Mouse (Mus musculus) A20 (cell line): ENCODE data around the gene Eme1.

Experiments
- DNase-seq: peaks from one replicate; pipeline ENCODE4 v3.0.0-alpha.2; 2011; ENCODE audit warnings: low read depth, low spot score

Gene Eme1

GRCm38 (mm10) chr11:94646457-94646856 is 7.3 kb downstream of the Eme1 start:
- DNase-seq = no peak

GRCm38 (mm10) chr11:94644461-94645219 is 9.1 kb downstream of the Eme1 start:
- DNase-seq = no peak

- no peak for DNase-seq
Observed at GRCm38 (mm10) chr11:94634431-94634830, 19.3 kb downstream of the Eme1 start.

GRCm38 (mm10) chr11:94632988-94633387 is 20.8 kb downstream of the Eme1 start:
- no peak for DNase-seq

GRCm38 (mm10) chr11:94631969-94632368 is 21.8 kb downstream of the Eme1 start:
- DNase-seq = no peak

GRCm38 (mm10) chr11:94630199-94631011 is 23.4 kb downstream of the Eme1 start:
- peak; percentile 20 for DNase-seq

GRCm38 (mm10) chr11:94629884-94630198 is 23.9 kb downstream of the Eme1 start:
- no peak for DNase-seq

- peak; percentile 95 for DNase-seq
Observed at GRCm38 (mm10) chr11:94629199-94629883, 24.4 kb downstream of the Eme1 start, which contains the start of gene Lrrc59. Gene Lrrc59 (plus strand): TSS chr11:94629767.

GRCm38 (mm10) chr11:94622162-94622561 is 31.6 kb downstream of the Eme1 start:
- peak; percentile 74 for DNase-seq

GRCm38 (mm10) chr11:94621458-94621852 is 32.3 kb downstream of the Eme1 start:
- peak; percentile 51 for DNase-seq

- peak; percentile 41 for DNase-seq
Observed at GRCm38 (mm10) chr11:94620766-94621457, 32.9 kb downstream of the Eme1 start.

- no peak for DNase-seq
Observed at GRCm38 (mm10) chr11:94617646-94618045, 36.1 kb downstream of the Eme1 start.

- no peak for DNase-seq
Observed at GRCm38 (mm10) chr11:94615494-94615893, 38.3 kb downstream of the Eme1 start.

- no peak for DNase-seq
Observed at GRCm38 (mm10) chr11:94614603-94615002, 39.2 kb downstream of the Eme1 start.

GRCm38 (mm10) chr11:94610744-94611740 is 42.7 kb downstream of the Eme1 start:
- peak; percentile 77 for DNase-seq

GRCm38 (mm10) chr11:94602356-94602955 is 51.3 kb downstream of the Eme1 start:
- DNase-seq = no peak

GRCm38 (mm10) chr11:94601321-94602281 is 52.2 kb downstream of the Eme1 start, which contains the start of gene Acsf2:
Gene Acsf2 (minus strand): TSS chr11:94601871.
- DNase-seq = peak; percentile 94

- no peak for DNase-seq
Observed at GRCm38 (mm10) chr11:94600447-94600846, 53.3 kb downstream of the Eme1 start.
